Mouse (Mus musculus) ES-Bruce4 (cell line): ENCODE results near the gene Rab14. TPM values are rescaled to one million over a fixed set of nuclear protein-coding genes. Genes with fewer than 3 reads are reported as not detected.

ENCODE experiments used
- H3K27ac ChIP-seq: 2 replicates; pipeline ENCODE4 v1.5.1; 2012; ENCODE audit warnings: low read length, inconsistent platforms; ENCODE audit not compliant: insufficient read depth
- H3K27me3 ChIP-seq: 2 replicates; pipeline ENCODE4 v1.6.1; 2012; ENCODE audit warnings: mild to moderate bottlenecking, low read length, inconsistent platforms; ENCODE audit not compliant: control insufficient read depth, poor library complexity, insufficient read depth, severe bottlenecking
- H3K36me3 ChIP-seq: 2 replicates; pipeline ENCODE4 v1.6.1; 2012; ENCODE audit warnings: inconsistent platforms, mild to moderate bottlenecking, low read length, moderate library complexity; ENCODE audit not compliant: control insufficient read depth, poor library complexity, insufficient read depth, severe bottlenecking
- H3K4me1 ChIP-seq: one replicate; pipeline ENCODE4 v1.8.1; 2011; ENCODE audit warnings: low read length; ENCODE audit not compliant: control insufficient read depth, insufficient read depth
- H3K4me3 ChIP-seq: 2 replicates; pipeline ENCODE4 v1.5.1; 2011; ENCODE audit warnings: low read depth, mild to moderate bottlenecking, low read length
- H3K9ac ChIP-seq: 2 replicates; pipeline ENCODE4 v1.6.1; 2012; ENCODE audit warnings: low read depth, mild to moderate bottlenecking, inconsistent platforms; ENCODE audit not compliant: poor library complexity, severe bottlenecking
- H3K9me3 ChIP-seq: replicated peaks from 2 replicates; pipeline ENCODE4 v1.6.1; 2012; ENCODE audit warnings: mild to moderate bottlenecking, low read length, inconsistent platforms; ENCODE audit not compliant: control insufficient read depth, poor library complexity, insufficient read depth, severe bottlenecking
- CTCF ChIP-seq: IDR thresholded peaks from one replicate; pipeline ENCODE4 v1.8.1; 2011; ENCODE audit warnings: low read depth, low read length
- EP300 ChIP-seq: IDR thresholded peaks from 2 replicates; pipeline ENCODE4 v1.6.1; 2011; ENCODE audit warnings: low read depth, low read length; ENCODE audit not compliant: insufficient read depth
- POLR2A ChIP-seq: IDR thresholded peaks from one replicate; pipeline ENCODE4 v1.8.1; 2011; ENCODE audit warnings: low read length; ENCODE audit not compliant: insufficient read depth
- polyA plus RNA-seq: library from polyadenylated mRNA; stranded (reverse); fragments of >200 nt; gene quantifications from 2 replicates; pipeline ENCODE4 v1.2.4, GENCODE M21; 2011; ENCODE audit warnings: low read depth; ENCODE audit not compliant: missing spikeins, insufficient read depth, insufficient read length

Rab14 gene
- 89.5 and 103 TPM in 2 replicates for polyA plus RNA-seq

DNA sequence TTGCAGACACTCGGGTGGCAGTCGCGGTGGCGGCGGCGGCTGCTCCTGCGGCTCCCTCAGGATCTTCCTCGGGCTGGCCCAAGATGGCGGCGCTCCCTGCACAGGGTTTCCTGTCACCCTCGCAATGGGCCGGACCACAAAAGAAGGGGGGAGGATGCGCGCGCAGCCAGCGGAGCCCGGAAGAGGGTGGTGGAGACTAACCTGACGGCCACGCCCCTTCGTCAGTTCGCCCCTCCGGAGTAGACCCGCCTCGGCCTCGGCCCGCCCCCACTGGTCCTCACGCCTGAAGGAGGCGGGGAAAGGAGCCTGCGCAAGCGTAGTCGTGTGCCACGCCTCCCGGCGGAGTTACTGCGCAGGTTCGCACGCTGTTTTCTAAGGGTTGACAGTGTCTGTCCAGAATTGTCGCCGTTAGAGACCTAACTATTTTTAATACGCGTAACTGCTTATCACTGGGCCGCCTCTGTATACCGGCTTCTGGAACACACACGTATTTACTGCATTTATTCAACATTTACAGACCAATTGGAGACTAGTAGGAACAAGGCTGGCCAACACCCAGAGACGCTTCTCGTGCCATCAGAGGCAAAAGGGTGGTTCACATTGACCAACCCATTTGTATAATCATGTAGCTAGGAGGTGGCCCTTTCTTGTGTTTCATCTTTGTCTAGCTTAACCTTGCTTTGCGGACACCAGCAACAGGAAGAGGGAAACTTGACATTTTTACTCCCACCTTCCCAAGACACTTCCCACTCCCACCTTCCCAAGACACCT lies at the start of gene Rab14:
TSS of gene Rab14 (minus strand) at position 223 of the 771 bp plus-strand sequence.
- Histone ChIP-seq H3K27ac (no peak within 1 kb of the TSS), H3K4me1 (no peaks in the 10 kb centered on the region), H3K4me3 (peak within 1 kb of the TSS; percentile 95), H3K9me3 (no peaks in the 10 kb centered on the region), H3K9ac (peak within 1 kb of the TSS; percentile 94), H3K27me3 (no peaks in the 10 kb centered on the region), H3K36me3 (no peaks in the 10 kb centered on the region; the same call in 1 of the 2 replicates)
- TF ChIP-seq EP300 (0 out of 2 replicates have a peak, but pooled peaks have one; percentile 32), POLR2A (peak; percentile 90), CTCF (no peak)

DNA sequence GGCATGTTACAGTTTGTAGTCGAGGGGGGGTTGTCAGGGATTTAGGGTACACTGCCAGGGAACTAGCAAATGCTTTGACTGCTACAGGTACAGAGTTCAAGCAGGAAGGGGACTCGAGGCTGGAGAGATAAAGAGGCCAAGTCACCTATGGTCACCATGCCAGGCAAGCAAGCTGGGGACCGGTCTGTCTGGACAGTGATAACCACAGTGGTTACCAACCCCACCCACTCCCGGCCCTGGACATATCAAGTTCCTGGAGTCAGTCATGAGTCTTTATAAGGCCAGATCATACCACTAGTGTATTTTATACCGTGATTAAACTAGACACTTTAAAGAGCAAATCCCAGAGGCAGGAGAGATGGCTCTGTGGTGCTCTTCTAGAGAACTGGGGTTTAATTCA lies 46.8 kb upstream of the Rab14 start:
- Histone ChIP-seq H3K4me3 (no peak overlapping the region), H3K4me1 (no peaks in the 10 kb centered on the region), H3K27ac (no peak overlapping the region), H3K36me3 (no peaks in the 10 kb centered on the region), H3K27me3 (no peaks in the 10 kb centered on the region), H3K9me3 (peaks cover 1% of the 10 kb centered on the region; the same call in 1 of the 2 replicates), H3K9ac (no peak overlapping the region)
- no peak for TF ChIP-seq CTCF
- no peak for TF ChIP-seq POLR2A
- no peak for TF ChIP-seq EP300

GRCm38 (mm10) chr2:35244241-35244640 lies 43.3 kb upstream of the Rab14 start:
- Histone ChIP-seq H3K27ac (no peak overlapping the region), H3K9me3 (peaks cover 3% of the 10 kb centered on the region; the same call in 1 of the 2 replicates), H3K27me3 (no peaks in the 10 kb centered on the region), H3K36me3 (no peaks in the 10 kb centered on the region), H3K9ac (no peak overlapping the region), H3K4me1 (no peaks in the 10 kb centered on the region), H3K4me3 (no peak overlapping the region)
- no peak for TF ChIP-seq CTCF
- TF ChIP-seq POLR2A = no peak
- no peak for TF ChIP-seq EP300

GRCm38 (mm10) chr2:35235021-35235420 lies 34.1 kb upstream of the Rab14 start:
- no peak for TF ChIP-seq POLR2A
- no peak for TF ChIP-seq CTCF
- no peak for TF ChIP-seq EP300
- H3K4me3 ChIP-seq = no peak overlapping the region
- H3K27ac ChIP-seq = no peak overlapping the region
- no peaks in the 10 kb centered on the region; the same call in 1 of the 2 replicates for H3K27me3 ChIP-seq
- H3K9me3 ChIP-seq = no peaks in the 10 kb centered on the region
- H3K4me1 ChIP-seq = no peaks in the 10 kb centered on the region
- no peaks in the 10 kb centered on the region for H3K36me3 ChIP-seq
- no peak overlapping the region for H3K9ac ChIP-seq

DNA sequence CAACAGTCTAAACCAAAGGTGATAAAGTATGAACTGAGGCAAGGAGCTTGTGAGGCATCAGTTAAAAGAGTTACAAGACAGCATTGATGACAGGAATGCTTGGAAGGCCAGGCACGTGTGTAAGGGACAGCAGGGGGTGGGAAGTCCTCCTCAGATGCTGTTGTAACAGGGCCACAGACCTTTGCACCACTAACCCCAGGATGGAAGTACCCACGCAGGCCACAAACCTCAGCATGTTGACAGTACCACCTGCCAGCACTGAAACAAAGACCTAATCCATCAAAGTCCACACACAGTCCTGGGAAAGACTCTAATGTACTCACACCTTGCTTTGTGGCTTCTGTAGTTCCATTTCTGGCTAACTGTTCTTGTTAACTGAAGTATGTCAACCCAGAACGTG lies 33.0 kb upstream of the Rab14 start:
- H3K9ac ChIP-seq = no peak overlapping the region
- TF ChIP-seq POLR2A (no peak), CTCF (no peak), EP300 (no peak)
- no peaks in the 10 kb centered on the region for H3K9me3 ChIP-seq
- no peak overlapping the region for H3K27ac ChIP-seq
- H3K36me3 ChIP-seq = no peaks in the 10 kb centered on the region
- H3K4me1 ChIP-seq = no peaks in the 10 kb centered on the region
- no peaks in the 10 kb centered on the region; the same call in 1 of the 2 replicates for H3K27me3 ChIP-seq
- H3K4me3 ChIP-seq = no peak overlapping the region

DNA sequence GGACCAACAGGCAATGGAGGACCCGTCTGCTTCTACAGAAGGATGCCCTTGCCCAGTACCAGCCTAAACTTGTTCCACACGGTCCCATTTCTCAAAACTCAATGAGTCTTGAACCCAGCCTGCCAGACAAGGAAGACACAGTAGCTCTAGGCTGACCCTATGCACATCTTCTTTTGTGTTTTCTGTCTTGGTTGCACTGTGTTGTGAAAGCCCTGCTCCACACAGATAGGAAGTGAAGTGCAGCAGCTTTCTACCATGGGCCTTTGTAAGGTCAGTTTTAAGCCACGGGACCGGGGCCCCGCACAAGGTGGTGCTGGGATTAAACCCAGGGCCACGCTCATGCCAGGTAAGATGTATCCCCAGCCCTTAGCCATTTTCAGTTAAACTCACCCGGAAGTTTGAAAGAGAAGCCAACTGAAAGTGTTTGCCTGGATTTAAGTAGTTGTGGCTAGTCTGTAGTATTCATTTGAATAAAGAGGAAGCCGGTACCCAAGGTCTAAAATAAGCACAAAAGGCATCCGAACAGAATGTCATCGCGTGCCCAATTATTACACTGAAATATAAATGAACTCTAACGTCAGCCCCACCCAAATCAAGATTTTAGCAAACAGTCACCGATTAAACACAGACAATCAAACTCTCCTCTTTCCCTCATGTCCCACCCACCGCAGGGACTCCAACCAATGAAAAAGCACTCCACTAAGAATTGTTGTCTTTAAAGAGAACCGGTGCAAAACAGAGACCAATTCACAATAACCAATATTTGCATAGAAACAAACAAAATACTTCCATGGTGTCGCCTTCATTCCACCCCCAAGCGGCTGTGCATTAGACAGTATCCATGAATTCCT lies 31.9 kb upstream of the Rab14 start:
- Histone ChIP-seq H3K27ac (no peak overlapping the region), H3K36me3 (no peaks in the 10 kb centered on the region), H3K4me3 (no peak overlapping the region), H3K27me3 (no peaks in the 10 kb centered on the region; the same call in 1 of the 2 replicates), H3K9me3 (no peaks in the 10 kb centered on the region), H3K9ac (no peak overlapping the region), H3K4me1 (no peaks in the 10 kb centered on the region)
- TF ChIP-seq CTCF = no peak
- no peak for TF ChIP-seq EP300
- no peak for TF ChIP-seq POLR2A
